Mouse (Mus musculus) thymus, adult 2 months (tissue): ENCODE data around the gene Rph3al.

Experiments
- CTCF ChIP-seq: fragments of 200-500 bp; IDR thresholded peaks from 2 replicates; pipeline ENCODE4 v1.5.1; 2012; ENCODE audit warnings: mild to moderate bottlenecking, control low read depth, low read length, moderate library complexity, borderline replicate concordance; ENCODE audit not compliant: control insufficient read depth, poor library complexity, insufficient read depth; ENCODE audit errors: extremely low read depth
- POLR2A ChIP-seq: fragments of 200-500 bp; IDR thresholded peaks from 2 replicates; pipeline ENCODE4 v1.6.1; 2012; ENCODE audit warnings: mild to moderate bottlenecking, low read length, control low read depth, moderate library complexity; ENCODE audit not compliant: control insufficient read depth, poor library complexity, insufficient read depth; ENCODE audit errors: extremely low read depth

GRCm38 (mm10) chr11:75948789-75949188, 10.6 kb upstream of the Rph3al start:
- TF ChIP-seq POLR2A: no peak
- TF ChIP-seq CTCF: no peak
